Mouse (Mus musculus) spleen, embryonic (tissue): ENCODE measurements around the gene Ndc1.
"Not testable (repeated sequence)": the region's sequence is repeated elsewhere in the genome, so short reads cannot be mapped to it uniquely, and the experiment has no call there.

Experiments
- CTCF ChIA-PET: fragments of 350-600 bp; sonication (Branson Sonifier 250); formaldehyde crosslinking; loops from one replicate; lab custom pipeline; 2022; lab: Charles Lee

Ndc1 gene

DNA sequence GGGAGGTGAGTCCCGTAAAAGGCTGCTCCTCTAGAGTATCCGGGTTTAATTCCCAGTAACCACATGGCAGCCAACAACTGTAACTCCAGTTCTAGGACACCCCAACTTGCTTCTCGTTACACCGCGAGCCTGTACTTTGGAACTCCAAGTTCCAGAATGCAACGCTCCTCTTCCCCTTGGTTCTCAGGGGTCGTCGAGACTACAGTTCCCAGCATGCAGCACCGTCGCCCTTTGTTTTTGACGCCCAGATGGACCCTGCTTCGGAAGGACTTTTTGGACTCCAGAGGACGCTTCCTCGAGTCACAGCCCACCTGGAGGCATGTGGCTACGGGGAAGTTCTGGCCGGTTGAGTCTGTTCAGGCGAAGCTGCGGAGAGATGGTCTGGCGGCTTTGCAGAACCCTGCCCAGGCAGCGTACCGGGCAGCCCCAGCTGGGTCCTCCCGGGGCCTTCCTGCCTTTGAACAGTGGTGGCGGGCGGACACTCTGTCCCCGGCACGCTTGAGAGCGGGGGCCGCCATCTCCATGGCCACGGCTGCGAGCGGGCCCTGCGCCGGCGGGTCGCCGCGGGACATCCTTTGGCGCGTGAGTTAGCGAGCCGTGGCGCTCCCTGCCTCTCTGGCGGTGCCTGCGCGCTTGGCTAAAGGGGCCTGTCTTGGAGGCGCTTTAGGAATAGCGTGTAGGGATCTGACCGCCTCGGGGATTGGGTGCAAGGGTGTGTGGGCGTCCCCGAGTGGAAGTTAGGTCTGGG is at the start of gene Ndc1:
Gene Ndc1, plus strand, starts transcription at position 218 of the 748 bp plus-strand sequence.
- CTCF ChIA-PET: no interaction called here

DNA sequence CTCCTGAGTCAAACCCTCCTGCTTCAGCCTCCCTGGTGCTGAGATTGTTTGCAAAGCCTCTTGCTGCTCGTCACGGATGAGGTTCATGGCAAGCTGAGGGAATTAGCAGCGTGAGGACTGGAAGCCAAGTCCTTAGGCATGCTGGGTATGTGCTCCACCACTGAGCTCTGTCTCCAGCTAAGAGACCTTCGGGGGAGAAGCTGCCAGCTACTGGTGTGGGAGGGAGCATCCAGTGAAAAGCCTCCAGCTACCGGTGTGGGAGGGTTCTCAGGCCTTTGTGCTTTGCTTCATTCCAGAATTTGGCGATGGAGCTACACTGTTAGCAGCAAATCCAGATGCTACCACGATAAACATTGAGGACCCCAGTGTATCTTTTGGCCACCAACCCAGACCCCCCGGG is 48.9 kb upstream of the Ndc1 start:
- CTCF ChIA-PET: interaction anchor here (0.7 kb wide), 1 partner anchor 12 kb away, joined by 3 read pairs; no protein-coding TSS in a partner anchor

DNA sequence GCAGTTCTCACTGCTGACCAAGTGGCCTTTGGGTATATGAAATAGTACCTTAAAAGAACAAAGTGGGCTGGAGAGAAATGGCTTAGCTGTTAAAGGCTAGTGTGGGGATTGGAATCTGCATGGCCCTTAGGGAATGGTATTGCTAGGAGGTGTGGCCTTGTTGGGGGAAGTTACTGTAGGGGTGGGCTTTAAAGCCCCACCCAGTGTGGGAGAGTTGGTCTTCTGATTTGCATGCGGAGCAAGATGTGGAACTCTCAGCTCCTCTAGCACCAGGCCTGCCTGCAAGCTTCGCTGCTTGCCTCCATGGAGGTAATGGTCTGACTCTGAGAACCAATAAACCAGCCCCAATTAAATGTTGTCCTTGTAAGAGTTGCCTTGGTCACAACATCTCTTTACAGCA is 46.5 kb upstream of the Ndc1 start:
- CTCF ChIA-PET: no interaction called here

DNA sequence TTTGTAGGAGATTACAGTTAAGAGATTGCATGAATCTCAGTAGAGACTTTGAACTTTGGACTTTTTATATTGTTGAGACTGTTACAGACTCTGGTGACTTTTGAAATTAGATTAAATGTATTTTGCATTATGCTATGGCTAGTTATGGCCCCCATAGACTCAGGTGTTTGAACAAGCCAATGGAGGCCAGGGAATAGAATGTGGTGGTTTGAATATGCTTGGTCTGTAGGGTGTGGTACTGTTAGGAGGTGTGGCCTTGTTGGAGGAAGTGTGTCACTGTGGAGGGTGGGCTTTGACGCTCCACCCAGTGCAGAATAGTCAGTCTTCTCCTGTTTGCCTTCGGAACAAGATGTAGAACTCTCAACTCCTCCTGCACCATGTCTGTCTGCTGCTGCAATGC is 44.5 kb upstream of the Ndc1 start:
- CTCF ChIA-PET: no interaction called here

DNA sequence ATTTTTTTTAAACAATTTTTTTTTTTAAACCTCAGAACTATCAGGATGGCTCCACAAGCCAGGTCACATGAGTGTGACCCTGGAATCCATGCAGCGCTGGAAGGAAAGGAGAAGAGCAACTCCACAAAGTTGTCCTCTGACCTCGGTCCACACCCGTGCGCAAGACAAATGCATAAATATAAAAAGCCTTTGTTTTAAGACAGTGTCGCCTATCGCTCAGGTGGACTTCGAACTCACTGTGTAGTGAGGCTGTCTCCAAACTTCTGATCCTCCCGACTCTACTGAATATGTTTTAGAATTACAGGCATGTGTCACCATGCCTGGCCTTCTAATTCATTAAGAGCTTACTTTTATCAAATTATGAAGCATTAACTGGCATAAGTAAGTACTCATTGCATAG is 39.1 kb upstream of the Ndc1 start:
- CTCF ChIA-PET: no interaction called here

DNA sequence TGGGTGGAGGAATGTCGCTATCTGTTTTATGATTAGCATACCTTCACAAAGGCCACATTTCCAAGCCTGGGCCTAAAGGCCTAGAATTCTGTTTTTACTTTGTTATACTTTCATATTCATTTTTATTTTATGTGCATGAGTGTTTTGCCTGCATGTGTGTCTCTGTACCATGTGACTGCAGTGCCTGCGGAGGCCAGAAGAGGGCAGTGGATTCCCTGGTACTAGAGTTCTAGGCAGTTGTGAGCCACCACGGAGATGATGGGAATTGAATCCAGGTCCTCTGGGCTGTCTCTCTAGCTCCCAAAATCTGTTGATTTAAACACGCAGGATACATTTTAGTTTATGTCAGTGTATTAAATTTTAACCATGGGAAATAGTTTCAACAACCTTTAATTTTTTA is 34.1 kb upstream of the Ndc1 start:
- CTCF ChIA-PET: interaction anchor here (0.7 kb wide), 1 partner anchor 14 kb away, joined by 4 read pairs; no protein-coding TSS in a partner anchor

DNA sequence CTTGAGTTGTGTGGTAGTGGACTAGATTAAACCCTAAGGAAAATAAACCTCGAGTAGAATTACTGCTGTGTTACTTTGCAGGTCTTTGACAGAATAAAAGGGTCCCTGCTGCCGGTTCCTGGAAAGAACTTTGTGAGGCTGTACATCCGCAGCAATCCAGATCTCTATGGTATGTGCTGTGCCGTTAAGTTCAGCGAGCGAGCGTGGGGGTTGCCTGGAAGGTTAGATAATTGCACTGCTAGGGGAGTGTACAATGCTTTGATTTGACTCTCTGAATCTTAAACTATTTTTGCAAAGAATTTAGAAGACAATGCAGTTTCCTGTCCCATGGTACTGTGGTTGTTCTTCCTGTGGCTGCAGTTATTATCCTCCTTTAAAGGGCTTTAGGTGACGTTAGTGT is 31.2 kb upstream of the Ndc1 start:
- CTCF ChIA-PET: no interaction called here

DNA sequence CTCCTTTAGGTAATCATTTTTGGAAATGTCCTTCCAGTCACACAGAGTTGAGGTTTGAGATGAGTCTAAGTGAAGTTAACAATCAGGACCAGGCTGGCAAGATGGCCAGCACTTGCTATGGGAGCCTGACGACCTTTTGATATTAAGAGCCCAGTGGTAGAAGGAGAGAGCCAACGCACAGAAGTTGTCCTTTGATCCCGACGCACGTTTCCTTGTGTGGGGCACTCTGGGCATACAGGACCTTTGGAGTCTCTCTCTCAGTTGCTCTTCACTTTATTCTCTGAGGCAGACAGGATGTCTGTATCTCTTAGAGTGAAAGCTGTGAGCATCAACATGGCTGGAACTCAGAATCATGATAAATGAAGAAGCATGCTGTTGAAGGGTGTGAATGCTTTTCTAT is 30.1 kb upstream of the Ndc1 start:
- CTCF ChIA-PET: no interaction called here

DNA sequence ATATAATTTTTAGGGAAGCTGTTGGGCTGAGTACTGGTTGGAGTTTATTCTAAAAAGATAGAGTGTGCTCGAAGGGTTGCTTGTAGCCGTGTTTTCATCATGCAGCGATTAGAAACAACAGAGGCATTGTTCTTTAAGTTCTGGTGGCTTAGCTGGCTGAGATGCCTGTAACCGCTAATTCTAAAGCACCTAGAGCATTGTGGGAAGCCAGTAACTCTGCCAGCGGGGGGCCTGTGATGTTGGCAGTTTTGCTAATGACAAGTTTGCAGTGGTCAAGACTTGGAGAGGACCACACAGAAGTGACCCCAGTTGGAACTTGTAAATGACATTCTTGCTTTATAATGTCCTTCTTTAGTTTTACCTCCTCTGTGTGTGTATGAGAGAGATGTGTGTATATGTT is 26.2 kb upstream of the Ndc1 start:
- CTCF ChIA-PET: interaction anchor here (0.9 kb wide), 1 partner anchor 17 kb away, joined by 3 read pairs; no protein-coding TSS in a partner anchor

DNA sequence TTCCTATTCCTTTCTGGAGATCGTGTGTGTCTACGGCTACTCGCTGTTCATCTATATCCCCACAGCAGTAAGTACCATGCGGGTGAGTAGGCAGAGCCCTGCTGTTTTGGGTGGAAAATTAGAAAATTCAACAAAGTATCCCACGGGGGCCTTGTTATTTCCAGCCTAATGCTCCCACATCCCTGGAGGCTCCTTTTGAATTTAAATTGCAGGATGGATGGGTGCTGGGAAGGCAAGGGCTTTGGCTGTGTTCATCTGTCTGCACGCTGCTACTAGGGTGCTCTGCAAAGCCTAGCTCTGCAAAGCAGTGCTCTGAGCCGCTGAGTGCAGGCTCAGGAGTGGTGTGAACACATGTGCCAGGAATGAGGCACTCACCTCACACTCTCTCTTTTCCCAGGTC is 23.0 kb upstream of the Ndc1 start:
- CTCF ChIA-PET: no interaction called here

DNA sequence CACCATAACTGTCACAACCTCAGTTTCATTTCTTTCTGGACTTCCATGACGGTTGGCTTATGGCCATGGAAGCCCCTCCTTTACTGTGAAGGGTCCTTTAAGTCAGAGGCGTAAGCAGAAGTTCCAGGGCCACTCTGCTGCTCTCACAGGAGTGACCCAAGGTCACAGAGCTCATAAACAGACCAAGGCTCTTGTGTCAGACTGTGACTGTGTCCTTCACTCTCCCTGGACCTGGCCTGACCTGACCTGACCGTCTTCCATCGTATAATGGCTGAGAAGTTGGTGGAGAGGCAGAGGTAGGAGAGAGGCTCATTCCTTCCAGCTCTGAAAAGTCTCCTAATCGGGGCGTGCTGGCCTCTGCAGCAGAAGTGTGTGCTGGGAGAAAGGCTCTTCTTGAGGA is 20.4 kb upstream of the Ndc1 start:
- CTCF ChIA-PET: interaction anchor here (0.7 kb wide), 1 partner anchor 36 kb away, joined by 3 read pairs; no protein-coding TSS in a partner anchor

DNA sequence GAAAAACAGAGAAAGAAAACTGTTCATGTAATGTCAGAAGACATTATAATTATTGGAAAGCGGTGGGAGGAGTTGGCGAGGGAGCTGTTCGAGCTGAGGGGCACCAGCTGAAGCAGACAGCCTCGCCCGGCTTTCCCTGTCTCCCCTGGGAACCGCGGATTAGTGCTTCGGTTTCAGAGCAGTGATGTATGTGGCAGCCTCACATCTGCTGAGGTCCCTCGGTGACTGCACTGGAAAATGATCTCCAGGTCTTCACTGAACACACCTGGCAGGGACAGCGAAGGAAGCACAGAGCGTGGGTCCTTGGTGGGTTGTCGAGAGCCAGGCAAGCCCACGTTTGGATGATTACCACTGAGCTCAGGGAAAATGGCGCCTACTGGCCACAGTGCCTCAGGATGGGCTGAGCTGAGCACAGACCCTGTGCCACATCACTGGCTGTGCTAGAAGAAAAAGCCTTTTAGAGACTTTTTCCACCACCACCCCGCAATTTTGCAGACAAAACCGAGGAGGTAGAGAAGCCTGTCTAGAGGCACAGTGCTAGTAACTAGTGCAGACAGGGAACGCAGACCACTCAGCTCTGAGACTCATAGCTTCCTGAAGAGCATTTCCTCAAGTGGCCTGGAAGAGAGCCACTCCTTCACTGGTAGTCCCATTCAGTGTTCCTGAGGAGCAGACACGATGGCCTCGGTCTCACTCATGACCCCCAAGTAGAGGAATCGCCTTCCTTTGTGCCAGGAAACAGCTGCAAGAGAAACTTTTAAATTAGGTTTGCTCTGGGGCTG is 18.9 kb upstream of the Ndc1 start:
- CTCF ChIA-PET: interaction anchor here (0.7 to 1.0 kb wide), 2 partner anchors 97 to 99 kb away, joined by 4 to 6 read pairs; no protein-coding TSS in a partner anchor

DNA sequence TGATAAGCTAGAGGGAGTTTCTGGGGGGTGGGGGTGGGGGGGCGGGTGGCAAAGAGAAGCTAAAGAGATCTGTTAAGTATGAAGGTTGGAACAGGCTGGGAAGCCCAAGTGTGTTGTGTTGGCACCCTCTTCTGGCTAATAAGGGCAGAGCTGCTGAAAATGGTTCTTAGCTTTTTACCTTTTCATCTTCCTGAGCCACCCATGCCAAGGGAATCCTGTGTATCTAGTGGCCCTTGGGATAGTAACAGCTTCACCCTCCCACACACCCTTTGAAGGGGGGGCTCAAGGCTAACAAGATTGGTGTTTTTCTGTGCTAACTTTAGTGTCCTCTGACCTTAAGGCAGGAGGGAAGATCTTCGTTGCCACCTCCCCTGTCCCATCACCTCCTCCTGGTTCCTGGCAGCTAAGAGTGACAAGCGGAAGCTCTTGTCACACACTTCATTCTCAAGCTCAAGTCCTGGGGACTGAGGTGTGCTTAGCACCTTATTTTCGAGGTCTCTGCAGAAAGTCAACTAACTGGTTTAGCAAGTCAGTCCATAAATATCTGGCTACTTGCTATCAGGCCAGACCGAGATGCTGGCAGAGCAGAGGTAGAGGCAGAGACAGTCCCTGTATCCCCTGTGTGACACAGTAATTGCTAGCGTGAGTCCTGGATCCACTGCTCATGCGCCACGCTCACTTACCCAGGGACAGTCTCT is 18.1 kb upstream of the Ndc1 start:
- CTCF ChIA-PET: interaction anchor here (0.7 to 1.0 kb wide), 2 partner anchors 98 to 100 kb away, joined by 4 to 6 read pairs; no protein-coding TSS in a partner anchor

DNA sequence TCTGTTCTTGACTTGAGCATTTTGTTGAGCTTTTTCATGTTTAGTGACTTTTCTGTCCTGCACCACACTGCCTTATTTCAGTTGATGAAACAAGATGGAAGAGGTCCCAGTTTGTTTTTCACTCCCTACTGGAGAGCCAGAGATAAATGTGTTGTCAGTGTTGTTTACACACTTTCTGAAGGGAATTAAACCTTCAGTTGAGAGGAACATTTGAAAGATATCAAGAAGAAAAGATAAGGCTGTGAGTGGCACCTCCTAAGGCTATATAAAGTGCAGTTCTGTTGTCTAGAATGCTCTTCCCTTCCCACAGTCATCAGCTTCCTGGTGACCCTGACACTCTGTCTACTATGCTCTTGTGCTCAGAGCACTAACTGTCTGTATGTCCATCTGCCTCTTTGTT is 16.2 kb upstream of the Ndc1 start:
- CTCF ChIA-PET: no interaction called here

DNA sequence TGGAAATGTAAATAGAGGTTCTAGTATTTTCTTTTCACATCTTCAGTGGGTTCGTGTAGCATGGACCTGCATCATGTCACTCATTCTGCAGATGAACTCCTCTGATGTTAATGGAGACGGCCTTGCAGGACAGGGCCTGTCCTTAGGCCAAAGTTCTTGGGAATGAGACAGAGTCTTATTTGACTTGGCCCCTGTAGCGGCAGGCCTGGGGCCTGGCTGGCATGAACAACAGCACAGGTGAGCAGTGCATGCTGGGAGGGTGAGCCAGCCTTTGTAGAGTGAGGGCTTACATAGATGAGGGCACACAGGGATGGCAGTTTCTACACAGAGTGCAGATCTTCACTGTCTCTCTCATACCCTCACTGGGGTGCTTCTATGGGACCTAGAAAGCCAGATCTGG is 14.0 kb upstream of the Ndc1 start:
- CTCF ChIA-PET: no interaction called here

DNA sequence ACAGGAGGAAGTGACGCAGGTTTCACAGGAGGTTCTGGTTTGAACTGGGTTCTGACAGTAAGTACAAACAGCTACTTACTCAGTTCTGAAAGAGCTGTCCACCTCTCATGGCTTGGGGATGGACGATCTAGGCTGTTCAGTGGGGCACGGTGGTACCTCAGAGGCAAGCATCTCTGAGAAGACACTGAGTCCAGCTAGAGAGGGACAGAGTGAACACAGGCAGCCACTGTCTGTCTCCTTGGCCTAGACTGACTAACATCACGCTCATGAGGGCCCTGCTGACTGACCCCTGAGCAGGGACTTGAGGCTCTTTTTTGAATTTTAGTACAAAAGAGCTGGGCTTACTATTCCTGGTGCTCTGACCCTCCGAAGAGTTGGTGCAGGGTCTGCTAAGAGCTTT is 13.5 kb upstream of the Ndc1 start:
- CTCF ChIA-PET: no interaction called here

DNA sequence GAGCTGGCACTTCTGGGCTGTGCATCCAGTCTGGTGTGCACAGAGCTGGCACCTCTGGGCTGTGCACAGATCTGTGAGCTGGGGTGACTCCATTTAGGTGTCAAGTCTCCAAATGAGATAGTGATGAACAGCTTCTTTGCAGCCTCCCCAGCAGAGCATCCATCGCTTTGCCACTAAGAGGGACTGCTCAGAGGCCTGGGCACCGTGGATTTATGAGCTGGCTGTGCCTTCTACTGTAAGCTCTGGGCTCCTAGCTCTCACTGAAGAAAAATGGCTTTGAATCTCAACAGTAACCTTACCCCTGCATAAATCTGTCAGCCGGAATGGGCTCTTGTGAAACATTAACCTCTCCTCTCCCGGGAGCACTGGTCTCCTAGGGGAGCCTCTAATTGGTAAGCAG is 13.0 kb upstream of the Ndc1 start:
- CTCF ChIA-PET: no interaction called here

DNA sequence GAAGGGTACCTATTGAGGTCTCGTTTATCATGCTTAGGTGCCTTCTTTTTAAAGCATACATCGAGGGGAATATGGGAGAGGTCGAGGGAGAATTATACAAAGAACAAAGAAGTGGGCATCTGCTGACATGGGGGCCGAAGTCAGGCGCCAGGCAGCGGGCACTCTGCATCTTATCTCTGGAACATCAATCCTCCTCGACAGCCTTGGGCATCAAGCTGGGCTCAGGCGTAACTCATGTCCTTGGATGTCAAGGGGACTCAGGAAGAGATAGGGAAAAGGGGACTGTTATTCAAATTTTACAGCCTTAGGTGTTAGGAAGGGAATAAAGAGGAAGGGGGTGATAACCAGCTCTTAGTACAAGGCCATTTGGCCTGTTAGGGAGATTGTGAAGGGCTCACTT is 10.4 kb upstream of the Ndc1 start:
- CTCF ChIA-PET: not testable (repeated sequence)

DNA sequence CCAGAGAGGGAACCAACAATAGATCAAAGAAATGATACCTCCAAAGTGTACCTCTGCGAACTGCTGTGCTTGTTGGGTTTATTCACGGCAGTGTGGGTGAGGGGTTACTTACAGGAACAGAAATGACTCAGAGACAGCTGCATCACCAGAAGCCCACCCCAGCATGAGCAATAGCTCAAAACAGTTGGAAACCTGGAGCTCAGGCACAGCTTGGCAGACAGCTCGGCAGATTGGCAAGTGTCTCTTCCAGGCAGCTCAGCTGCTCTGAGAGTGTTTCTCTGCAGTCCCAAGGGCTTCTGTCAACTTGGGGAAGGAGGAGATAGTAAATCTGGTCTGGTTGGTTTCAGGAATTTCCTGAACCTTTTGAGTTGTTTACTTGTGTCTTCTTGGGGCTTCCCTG is 9.1 kb upstream of the Ndc1 start:
- CTCF ChIA-PET: interaction anchor here (1.1 kb wide), 1 partner anchor 17 kb away, joined by 3 read pairs; no protein-coding TSS in a partner anchor

DNA sequence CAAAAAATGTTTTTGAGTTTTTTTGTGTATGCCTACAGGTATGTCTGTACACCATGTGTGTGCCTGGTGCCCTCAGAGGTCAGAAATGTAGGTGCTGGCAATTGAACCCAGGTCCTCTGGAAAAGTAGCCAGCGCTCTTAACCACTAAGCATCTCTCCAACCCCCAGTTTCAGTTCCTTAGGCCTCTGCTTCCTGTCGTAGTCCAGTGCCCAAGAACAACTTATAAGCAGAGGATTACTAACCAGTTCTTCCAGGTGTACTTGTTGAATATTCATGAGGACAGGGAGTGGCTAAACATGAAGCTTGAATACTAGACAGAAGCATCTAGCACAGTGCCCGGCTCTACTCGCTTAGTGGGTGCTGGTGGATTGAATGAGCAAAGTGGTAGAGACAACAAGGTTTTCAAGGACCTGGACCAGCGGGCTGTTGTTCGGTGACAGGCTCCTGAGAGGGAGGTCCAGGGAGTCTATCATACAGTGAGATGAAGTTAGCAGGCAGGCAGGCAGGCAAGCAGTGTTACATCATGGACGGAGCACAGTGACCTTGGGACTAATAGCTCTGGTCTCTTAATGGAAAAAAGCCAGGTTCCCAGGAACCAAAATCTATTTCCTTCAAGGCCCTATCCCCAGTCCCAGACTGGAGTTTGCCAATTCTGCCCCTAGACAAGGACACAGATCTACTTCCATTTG is 7.0 kb upstream of the Ndc1 start:
- CTCF ChIA-PET: interaction anchor here (0.6 kb wide), 1 partner anchor 9 kb away, joined by 3 read pairs; no protein-coding TSS in a partner anchor

DNA sequence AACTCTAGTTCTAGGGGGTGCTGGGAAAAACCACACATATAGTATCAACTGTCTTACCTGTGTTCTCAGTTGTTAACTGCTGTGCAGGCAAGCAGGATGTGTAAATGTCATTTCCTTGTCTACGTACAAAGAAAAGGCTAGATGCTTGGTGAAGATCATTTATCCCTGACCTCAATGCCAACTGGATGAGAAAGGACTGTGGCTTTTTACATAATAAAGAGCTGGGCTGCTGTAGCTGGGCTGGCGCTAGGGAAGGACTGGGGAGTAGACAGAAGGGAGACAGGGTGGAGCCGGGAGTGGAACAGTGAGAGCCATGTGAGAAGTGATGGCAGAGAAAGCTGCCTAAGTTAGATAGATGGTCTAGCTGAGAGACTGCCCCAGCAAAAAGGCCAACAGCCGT is 4.8 kb upstream of the Ndc1 start:
- CTCF ChIA-PET: no interaction called here
